Mouse (Mus musculus): Measurements from ENCODE around the gene Ctsh.

Ctsh gene

GRCm38 (mm10) chr9:90047937-90048627 lies 5.9 kb upstream of the Ctsh start:
- no peak for TF ChIP-seq GATA4 (IDR thresholded peaks at IDR 0.05; ENCODE audit: insufficient replicate concordance, low read length)

- TF ChIP-seq GATA4 (IDR thresholded peaks at IDR 0.05; ENCODE audit: insufficient replicate concordance, low read length) = no peak
These were observed 606 bp downstream of the Ctsh start for GRCm38 (mm10) chr9:90054371-90055145.

DNA sequence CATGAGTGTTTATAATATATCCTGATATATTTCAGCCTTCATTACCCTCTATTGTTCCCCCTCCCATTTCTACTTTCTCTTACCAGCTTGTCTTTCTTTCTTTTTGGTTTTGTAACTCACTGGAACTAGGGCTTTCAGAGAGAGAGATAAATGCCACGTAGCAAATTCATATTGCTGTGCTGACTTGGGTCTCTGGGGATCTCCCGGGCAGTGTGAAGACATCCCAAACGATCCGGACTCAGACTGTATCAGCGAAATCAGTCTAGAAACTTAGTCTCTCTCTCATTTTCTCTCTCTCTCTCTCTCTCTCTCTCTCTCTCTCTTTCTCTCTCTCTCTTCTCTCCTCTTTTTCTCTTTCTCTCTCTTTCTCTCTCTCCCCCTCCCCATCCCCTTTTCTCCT lies 1.5 kb downstream of the Ctsh start:
- no peak for TF ChIP-seq GATA4 (IDR thresholded peaks at IDR 0.05; ENCODE audit: insufficient replicate concordance, low read length)

DNA sequence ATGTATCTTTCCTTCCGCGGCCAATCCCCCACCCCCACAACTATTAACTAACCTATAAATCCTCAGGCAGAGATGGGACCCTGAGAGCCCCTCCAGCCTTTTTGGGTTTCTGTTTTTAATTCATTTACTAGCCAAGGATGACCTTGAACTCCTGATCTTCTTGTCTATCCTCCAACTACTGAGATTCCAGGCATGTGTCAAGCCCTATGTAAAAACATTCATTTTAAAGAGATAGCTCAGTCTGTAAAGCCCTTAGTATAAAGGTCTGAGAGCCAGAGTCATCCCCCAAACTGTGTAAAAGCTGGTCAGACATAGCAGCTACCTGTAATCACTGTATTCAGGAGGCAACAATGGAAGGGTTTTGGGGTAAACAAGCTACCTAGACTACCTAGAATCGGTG lies 2.0 kb downstream of the Ctsh start:
- TF ChIP-seq GATA4 (IDR thresholded peaks at IDR 0.05; ENCODE audit: insufficient replicate concordance, low read length) = no peak

GRCm38 (mm10) chr9:90056716-90057115 lies 2.8 kb downstream of the Ctsh start:
- TF ChIP-seq GATA4 (IDR thresholded peaks at IDR 0.05; ENCODE audit: insufficient replicate concordance, low read length) = no peak

- TF ChIP-seq GATA4 (IDR thresholded peaks at IDR 0.05; ENCODE audit: insufficient replicate concordance, low read length) = no peak
These were observed 6.0 kb downstream of the Ctsh start for GRCm38 (mm10) chr9:90059828-90060573.

DNA sequence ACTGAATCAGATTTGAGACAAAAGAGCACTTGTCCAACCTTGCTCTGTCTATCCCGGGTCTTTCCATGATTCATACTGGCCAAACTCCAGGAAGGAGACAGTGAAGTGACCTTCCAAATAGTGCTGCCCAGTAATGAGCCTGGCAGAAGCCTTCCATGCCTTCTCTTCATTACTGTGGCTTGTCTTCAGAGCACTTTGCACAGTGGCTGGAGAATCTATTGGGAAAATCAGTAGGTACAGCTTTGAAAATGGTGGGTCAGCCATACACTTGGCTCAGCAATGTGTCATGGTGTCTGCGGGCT lies 6.6 kb downstream of the Ctsh start:
- no peak for TF ChIP-seq GATA4 (IDR thresholded peaks at IDR 0.05; ENCODE audit: insufficient replicate concordance, low read length)

GRCm38 (mm10) chr9:90067341-90067740 lies 13.4 kb downstream of the Ctsh start:
- no peak for TF ChIP-seq GATA4 (IDR thresholded peaks at IDR 0.05; ENCODE audit: insufficient replicate concordance, low read length)

DNA sequence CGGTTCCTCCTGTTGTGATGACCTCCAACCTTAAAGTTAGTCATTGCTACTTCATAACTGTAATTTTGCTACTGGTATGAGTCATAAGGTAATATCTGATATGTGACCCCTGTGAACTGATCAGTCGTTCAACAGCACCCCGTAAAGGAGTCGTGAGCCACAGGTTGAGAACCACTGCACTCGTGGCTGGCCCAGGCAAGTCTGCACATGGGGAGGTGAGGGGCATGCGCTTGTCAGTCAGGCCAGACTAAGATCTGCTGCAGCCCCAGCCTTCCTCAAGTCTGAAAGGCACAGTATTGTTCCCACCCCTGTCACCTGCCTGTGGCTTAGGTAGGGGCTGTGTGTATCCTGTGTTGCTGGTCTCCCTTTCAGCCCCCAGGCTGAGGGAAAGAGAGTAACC lies 14.8 kb downstream of the Ctsh start:
- TF ChIP-seq GATA4 (IDR thresholded peaks at IDR 0.05; ENCODE audit: insufficient replicate concordance, low read length) = no peak

- TF ChIP-seq GATA4 (IDR thresholded peaks at IDR 0.05; ENCODE audit: insufficient replicate concordance, low read length) = no peak
These were observed 15.5 kb downstream of the Ctsh start for GRCm38 (mm10) chr9:90069485-90069884.

DNA sequence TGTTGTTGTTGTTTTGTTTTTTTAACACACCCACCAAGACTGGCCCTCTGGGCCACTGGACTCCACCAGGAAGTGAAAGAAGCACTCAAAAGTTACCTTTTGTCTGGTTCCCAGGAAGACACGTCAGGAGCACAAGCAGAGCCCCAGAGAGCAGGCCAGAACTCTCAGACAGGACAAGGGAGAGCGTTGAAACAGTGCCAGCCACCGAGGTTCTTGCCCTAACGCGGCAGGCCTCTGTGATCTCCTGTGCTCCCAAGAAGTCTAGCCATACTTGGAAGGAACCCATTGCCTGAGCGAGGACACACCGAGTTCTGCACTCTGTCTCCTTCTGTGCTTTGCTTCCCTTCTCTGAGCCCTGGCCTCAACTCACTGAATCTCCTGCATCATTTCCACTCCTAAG lies 16.2 kb downstream of the Ctsh start:
- no peak for TF ChIP-seq GATA4 (IDR thresholded peaks at IDR 0.05; ENCODE audit: insufficient replicate concordance, low read length)

GRCm38 (mm10) chr9:90075336-90075735 lies 21.4 kb downstream of the Ctsh start:
- TF ChIP-seq GATA4 (IDR thresholded peaks at IDR 0.05; ENCODE audit: insufficient replicate concordance, low read length) = no peak

- TF ChIP-seq GATA4 (IDR thresholded peaks at IDR 0.05; ENCODE audit: insufficient replicate concordance, low read length) = no peak
These were observed 22.2 kb downstream of the Ctsh start for GRCm38 (mm10) chr9:90076131-90076530.

DNA sequence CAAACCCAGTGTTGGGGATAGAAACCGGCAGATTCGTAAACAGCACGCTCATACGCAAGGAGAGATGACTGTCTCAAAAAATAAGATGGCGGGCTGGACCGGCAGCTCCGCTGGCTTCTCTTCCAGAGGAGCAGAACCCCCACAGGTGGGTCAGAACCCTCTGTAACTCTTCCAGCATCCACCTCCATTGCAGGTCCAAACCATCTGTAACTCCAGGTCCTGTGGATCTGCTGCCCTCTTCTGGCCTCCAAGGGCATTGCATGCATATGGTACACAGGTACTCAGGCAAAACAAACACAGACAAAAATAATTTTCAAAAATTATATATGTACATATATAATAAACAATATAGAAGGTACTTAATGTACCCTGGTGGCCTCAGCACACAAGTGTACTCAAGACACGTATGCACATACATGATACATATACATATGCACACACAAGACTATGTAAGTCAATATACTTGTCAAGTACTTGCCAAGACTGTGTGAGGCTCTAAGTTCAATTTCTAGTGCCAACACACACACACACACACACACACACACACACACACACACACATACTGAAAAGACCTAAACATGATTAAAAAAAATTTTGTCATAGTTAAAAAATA lies 23.0 kb downstream of the Ctsh start:
- TF ChIP-seq GATA4 (IDR thresholded peaks at IDR 0.05; ENCODE audit: insufficient replicate concordance, low read length) = no peak

- no peak for TF ChIP-seq GATA4 (IDR thresholded peaks at IDR 0.05; ENCODE audit: insufficient replicate concordance, low read length)
These were observed 29.0 kb downstream of the Ctsh start for GRCm38 (mm10) chr9:90082992-90083391.

- TF ChIP-seq GATA4 (IDR thresholded peaks at IDR 0.05; ENCODE audit: insufficient replicate concordance, low read length) = no peak
These were observed 30.2 kb downstream of the Ctsh start for GRCm38 (mm10) chr9:90084152-90084551.
